Mouse (Mus musculus) E14TG2a.4 (cell line): ENCODE results near the gene Tox3.

Experiments used
- CTCF ChIP-seq: conservative IDR thresholded peaks from 2 replicates; pipeline ENCODE4 v1.5.1; 2014; ENCODE audit warnings: low read length
- NANOG ChIP-seq: IDR thresholded peaks from 2 replicates; pipeline ENCODE4 v1.6.1; 2014; ENCODE audit warnings: borderline replicate concordance, low read length, mixed read lengths

GRCm38 (mm10) chr8:90369876-90370275 lies 21.7 kb upstream of the Tox3 start:
- TF ChIP-seq CTCF (no peak), NANOG (no peak)
